Mouse (Mus musculus) liver, embryonic 11.5 days (tissue): ENCODE data around the gene Lonrf2. TPM values are rescaled to one million over a fixed set of nuclear protein-coding genes. Genes with fewer than 3 reads are reported as not detected.
A peak's percentile ranks its signal among the peaks of the same experiment; 100 is the strongest.

Experiments used
- ATAC-seq: fragments of 200-750 bp; cut with Nextera tagmentation; replicated peaks from 2 replicates; pipeline ENCODE4 v1.8.0; 2017; ENCODE audit warnings: moderate number of reproducible peaks, mild to moderate bottlenecking, moderate TSS enrichment, moderate library complexity; ENCODE audit not compliant: low FRiP score
- DNase-seq: peaks from one replicate; pipeline ENCODE4 v3.0.0-alpha.2; 2017; ENCODE audit warnings: low spot score
- H3K27ac ChIP-seq: fragments of 300-500 bp; sonication (generic); 2 replicates; pipeline ENCODE4 v1.5.1; 2014; ENCODE audit warnings: mild to moderate bottlenecking, low read depth, low read length, control low read depth
- H3K27me3 ChIP-seq: fragments of 300-500 bp; sonication (generic); replicated peaks from 2 replicates; pipeline ENCODE4 v1.6.1; 2014; ENCODE audit warnings: low read length, mixed read lengths; ENCODE audit not compliant: control insufficient read depth, insufficient read depth
- H3K36me3 ChIP-seq: fragments of 300-500 bp; sonication (generic); 2 replicates; pipeline ENCODE4 v1.6.1; 2014; ENCODE audit warnings: mild to moderate bottlenecking, low read length, moderate library complexity, mixed read lengths; ENCODE audit not compliant: control insufficient read depth, insufficient read depth
- H3K4me1 ChIP-seq: fragments of 300-500 bp; sonication (generic); replicated peaks from 2 replicates; pipeline ENCODE4 v1.6.1; 2014; ENCODE audit warnings: low read length, mixed read lengths; ENCODE audit not compliant: control insufficient read depth, insufficient read depth
- H3K4me2 ChIP-seq: fragments of 300-500 bp; sonication (generic); 2 replicates; pipeline ENCODE4 v1.6.1; 2014; ENCODE audit warnings: mild to moderate bottlenecking, control low read depth, moderate library complexity
- H3K4me3 ChIP-seq: fragments of 300-500 bp; sonication (generic); 2 replicates; pipeline ENCODE4 v1.5.1; 2014; ENCODE audit warnings: low read depth, low read length, control low read depth
- H3K9ac ChIP-seq: fragments of 300-500 bp; sonication (generic); 2 replicates; pipeline ENCODE4 v1.6.1; 2014; ENCODE audit warnings: low read depth, low read length, control low read depth
- H3K9me3 ChIP-seq: fragments of 300-500 bp; sonication (generic); 2 replicates; pipeline ENCODE4 v1.6.1; 2016; ENCODE audit warnings: low read length, inconsistent platforms, mixed read lengths; ENCODE audit not compliant: control insufficient read depth
- WGBS: fragments of 180-500 bp; shearing (Covaris S2); extraction: QIAGEN DNeasy Blood & Tissue Kit; methylation state at CpG from one replicate; pipeline ENCODE4 v1.1.7; 2014; 5-methylcytosine and 5-hydroxymethylcytosine counted together
- polyA plus RNA-seq: library from polyadenylated mRNA; unstranded; fragments of >200 nt; fragmentation: Nextera tagmentation; extraction: Ambion mirVana; gene quantifications from 2 replicates; pipeline ENCODE4 v1.2.1, GENCODE M21; 2014

The Lonrf2 gene
- polyA plus RNA-seq, 1 experiment from 2014 or later, result 0.41 TPM

GRCm38 (mm10) chr1:38848451-38849289, 12.2 kb upstream of the Lonrf2 start:
- no peaks in the 10 kb centered on the region for H3K9me3 ChIP-seq
- no peak overlapping the region for H3K4me3 ChIP-seq
- 86% methylated on average over 2 of the region's 2 CpGs for WGBS
- no peaks in the 10 kb centered on the region for H3K27me3 ChIP-seq
- H3K4me1 ChIP-seq, result no peaks in the 10 kb centered on the region
- H3K27ac ChIP-seq, result no peak overlapping the region
- no peak overlapping the region for H3K9ac ChIP-seq
- no peak overlapping the region for H3K4me2 ChIP-seq
- DNase-seq, result no peak
- no peaks in the 10 kb centered on the region for H3K36me3 ChIP-seq
- no peak for ATAC-seq

GRCm38 (mm10) chr1:38847975-38848374, 11.5 kb upstream of the Lonrf2 start:
- Histone ChIP-seq H3K4me1 (no peaks in the 10 kb centered on the region), H3K27ac (no peak overlapping the region), H3K27me3 (no peaks in the 10 kb centered on the region), H3K4me3 (no peak overlapping the region), H3K4me2 (no peak overlapping the region), H3K36me3 (no peaks in the 10 kb centered on the region), H3K9me3 (no peaks in the 10 kb centered on the region), H3K9ac (no peak overlapping the region)
- DNase-seq (no peak), ATAC-seq (no peak)
- 74% methylated on average over 11 of the region's 11 CpGs for WGBS

GRCm38 (mm10) chr1:38843275-38843674, 6.8 kb upstream of the Lonrf2 start:
- Histone ChIP-seq H3K4me1 (no peaks in the 10 kb centered on the region), H3K4me3 (no peak overlapping the region), H3K9me3 (no peaks in the 10 kb centered on the region), H3K27ac (no peak overlapping the region), H3K4me2 (no peak overlapping the region), H3K9ac (no peak overlapping the region), H3K36me3 (no peaks in the 10 kb centered on the region), H3K27me3 (peaks cover 2% of the 10 kb centered on the region)
- ATAC-seq, result no peak
- WGBS, result 73% methylated on average over 4 of the region's 4 CpGs
- no peak for DNase-seq

GRCm38 (mm10) chr1:38842861-38843260, 6.3 kb upstream of the Lonrf2 start:
- Histone ChIP-seq H3K36me3 (no peaks in the 10 kb centered on the region), H3K27me3 (peaks cover 6% of the 10 kb centered on the region), H3K27ac (no peak overlapping the region), H3K4me1 (no peaks in the 10 kb centered on the region), H3K9ac (no peak overlapping the region), H3K4me3 (no peak overlapping the region), H3K9me3 (no peaks in the 10 kb centered on the region), H3K4me2 (no peak overlapping the region)
- DNase-seq (no peak), ATAC-seq (no peak)
- 79% methylated on average over 1 of the region's 1 CpGs for WGBS

- H3K4me3 ChIP-seq, result no peak overlapping the region
- H3K27me3 ChIP-seq, result peaks cover 33% of the 10 kb centered on the region
- no peaks in the 10 kb centered on the region for H3K36me3 ChIP-seq
- DNase-seq (no peak), ATAC-seq (no peak)
- H3K4me1 ChIP-seq, result peaks cover 5% of the 10 kb centered on the region
- no peak overlapping the region for H3K27ac ChIP-seq
- H3K9ac ChIP-seq, result no peak overlapping the region
- H3K4me2 ChIP-seq, result no peak overlapping the region
- H3K9me3 ChIP-seq, result no peaks in the 10 kb centered on the region
- 41% methylated on average over 1 of the region's 1 CpGs for WGBS
These were observed 3.4 kb upstream of the Lonrf2 start for GRCm38 (mm10) chr1:38839944-38840343.

- H3K9me3 ChIP-seq, result no peaks in the 10 kb centered on the region
- peaks cover 5% of the 10 kb centered on the region for H3K4me1 ChIP-seq
- H3K36me3 ChIP-seq, result no peaks in the 10 kb centered on the region
- ATAC-seq, result 0 out of 2 replicates have a peak, but pooled peaks have one; percentile 18
- WGBS, result 4% methylated on average over 91 of the region's 103 CpGs
- H3K4me2 ChIP-seq, result peak overlapping the region; percentile 79
- 0 out of 2 replicates have a peak overlapping the region, but pooled peaks have one; percentile 26 for H3K9ac ChIP-seq
- peaks cover 38% of the 10 kb centered on the region for H3K27me3 ChIP-seq
- no peak overlapping the region for H3K27ac ChIP-seq
- peak; percentile 36 for DNase-seq
- H3K4me3 ChIP-seq, result peak overlapping the region; percentile 53
These were observed 689 bp downstream of the Lonrf2 start for GRCm38 (mm10) chr1:38835568-38836476.

- DNase-seq (no peak), ATAC-seq (no peak)
- Histone ChIP-seq H3K36me3 (no peaks in the 10 kb centered on the region), H3K9ac (no peak overlapping the region), H3K27me3 (peaks cover 38% of the 10 kb centered on the region), H3K4me2 (no peak overlapping the region), H3K4me1 (peaks cover 5% of the 10 kb centered on the region), H3K9me3 (no peaks in the 10 kb centered on the region), H3K27ac (no peak overlapping the region), H3K4me3 (no peak overlapping the region)
- WGBS, result 29% methylated on average over 3 of the region's 3 CpGs
These were observed 1.6 kb downstream of the Lonrf2 start for GRCm38 (mm10) chr1:38834899-38835298.

- H3K27me3 ChIP-seq, result no peaks in the 10 kb centered on the region; the same call in 1 of the 2 replicates
- 55% methylated on average over 2 of the region's 2 CpGs for WGBS
- H3K4me3 ChIP-seq, result no peak overlapping the region
- DNase-seq (no peak), ATAC-seq (no peak)
- H3K9me3 ChIP-seq, result no peaks in the 10 kb centered on the region
- no peak overlapping the region for H3K9ac ChIP-seq
- no peaks in the 10 kb centered on the region for H3K4me1 ChIP-seq
- no peaks in the 10 kb centered on the region for H3K36me3 ChIP-seq
- H3K4me2 ChIP-seq, result no peak overlapping the region
- no peak overlapping the region for H3K27ac ChIP-seq
These were observed 11.6 kb downstream of the Lonrf2 start for GRCm38 (mm10) chr1:38824926-38825325.
